Mouse (Mus musculus) left cerebral cortex, adult 11 months (tissue): Measurements from ENCODE around the gene Iglon5.

Source experiments
- DNase-seq: peaks from one replicate; pipeline ENCODE4 v3.0.0; 2022; ENCODE audit warnings: low spot score

The Iglon5 gene

DNA sequence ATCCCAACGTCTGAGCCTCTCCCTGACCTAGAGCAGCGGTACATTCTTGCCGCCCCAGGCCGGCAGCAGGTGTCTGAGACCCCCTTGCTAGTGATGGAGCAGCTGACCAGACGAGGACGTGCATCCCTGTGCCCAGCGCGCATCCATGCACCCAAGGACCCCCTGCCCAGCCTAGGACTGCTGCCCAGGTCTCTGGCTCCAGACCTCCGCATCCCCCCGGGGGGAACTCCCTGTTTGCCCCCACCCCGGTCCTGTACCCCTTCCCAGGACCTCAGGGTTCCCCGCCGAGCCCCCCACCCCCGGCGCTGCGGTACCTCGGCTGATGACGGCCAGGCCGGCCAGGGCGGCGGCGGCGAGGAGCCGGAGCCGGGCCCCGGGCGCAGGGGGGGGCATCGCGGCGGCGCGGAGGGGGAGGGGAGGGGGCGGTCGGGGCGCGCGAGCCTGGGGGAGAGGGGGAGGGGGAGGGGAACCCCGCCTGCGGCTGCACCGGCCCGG, at the start of gene Iglon5:
Gene Iglon5 (minus strand): TSS at position 445 of the 495 bp plus-strand sequence.
- no peak for DNase-seq

DNA sequence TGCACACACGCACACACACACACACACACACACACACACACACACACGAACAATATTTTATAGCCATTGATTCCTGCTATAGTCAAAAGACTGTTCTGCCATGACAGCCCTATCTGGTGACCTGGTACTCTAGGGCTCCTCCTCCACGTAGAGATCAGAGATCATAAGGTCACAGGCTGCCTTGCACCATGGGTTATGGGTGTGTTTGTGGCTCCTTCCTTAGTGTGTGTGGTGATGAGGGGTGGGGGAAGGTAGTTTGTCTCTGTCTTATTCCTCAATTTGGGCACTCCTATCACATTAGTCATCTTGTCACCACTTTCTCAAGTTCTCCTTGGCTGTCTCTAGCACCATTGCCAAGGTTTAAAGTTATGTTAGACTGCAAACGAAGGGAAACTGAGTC, 48.6 kb upstream of the Iglon5 start:
- no peak for DNase-seq

DNA sequence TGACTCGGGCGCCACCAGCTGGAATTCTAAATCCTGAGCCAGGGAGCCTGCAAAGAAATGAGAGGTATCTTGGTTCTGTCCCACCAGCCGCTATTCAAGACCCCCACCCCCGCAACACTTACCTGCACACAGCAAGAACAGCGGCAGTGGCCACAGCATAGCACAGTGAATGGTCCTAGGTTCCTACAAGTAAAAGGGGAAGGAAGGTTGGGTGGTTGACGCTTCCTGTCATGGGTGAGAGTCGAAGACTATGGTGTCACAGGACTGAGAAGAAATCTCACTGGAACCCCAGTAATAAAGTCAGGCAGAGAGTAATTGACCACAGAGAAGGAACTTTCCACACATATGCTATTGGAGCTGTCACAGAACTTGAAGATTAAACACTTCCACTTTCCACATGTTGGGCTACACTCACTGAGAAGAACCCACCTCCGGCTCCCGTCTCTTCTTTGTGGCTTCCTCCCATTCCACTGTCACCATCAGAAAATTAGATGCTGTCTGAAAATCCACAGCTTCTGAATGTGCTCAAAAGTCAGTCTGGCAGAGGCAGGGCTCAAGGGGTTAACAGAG, 43.1 kb upstream of the Iglon5 start:
- no peak for DNase-seq

DNA sequence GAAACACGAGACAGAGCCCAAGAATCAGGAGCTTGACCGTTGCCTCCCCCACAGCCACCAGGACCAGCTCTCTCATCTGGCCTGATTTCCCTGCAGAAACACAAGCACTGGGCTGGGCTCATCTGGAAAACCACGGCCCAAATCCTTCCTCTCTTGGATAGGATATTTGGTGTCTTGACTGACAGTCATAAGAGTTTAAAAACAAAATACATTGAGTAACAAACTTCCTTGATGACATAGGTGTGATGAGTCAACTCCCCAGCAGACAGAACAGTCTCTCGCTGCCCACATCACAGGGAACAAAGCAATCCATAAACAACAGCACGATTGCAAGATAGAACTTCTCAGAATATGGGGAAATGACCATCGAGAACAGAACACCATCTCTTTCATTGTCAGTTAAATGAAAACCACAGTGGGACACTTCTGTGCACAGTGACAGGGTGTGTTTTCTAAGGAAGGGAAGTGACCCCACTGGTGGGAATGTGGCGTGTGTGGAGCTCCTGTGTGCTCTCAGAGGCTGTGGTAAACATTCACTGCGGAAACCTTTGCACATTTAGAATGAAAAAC, 40.4 kb upstream of the Iglon5 start:
- DNase-seq = no peak

DNA sequence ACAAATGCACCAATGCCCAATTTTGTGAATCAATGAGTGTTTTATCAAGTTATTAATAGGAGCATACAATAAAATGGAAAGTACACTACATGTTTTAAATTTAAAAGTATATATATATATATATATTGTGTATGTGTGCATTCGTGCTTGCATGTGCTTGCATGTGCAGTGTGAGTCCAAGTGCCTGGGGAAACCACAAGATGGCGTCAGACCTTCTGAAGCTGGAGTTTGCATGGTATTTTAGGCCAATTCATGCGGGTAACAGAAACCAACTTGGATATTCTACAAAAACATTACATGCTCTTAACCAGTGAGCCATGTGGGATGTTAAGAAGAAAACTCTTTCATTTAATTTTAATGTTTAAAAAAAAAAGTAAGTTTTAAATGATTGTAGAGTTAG, 35.4 kb upstream of the Iglon5 start:
- no peak for DNase-seq

DNA sequence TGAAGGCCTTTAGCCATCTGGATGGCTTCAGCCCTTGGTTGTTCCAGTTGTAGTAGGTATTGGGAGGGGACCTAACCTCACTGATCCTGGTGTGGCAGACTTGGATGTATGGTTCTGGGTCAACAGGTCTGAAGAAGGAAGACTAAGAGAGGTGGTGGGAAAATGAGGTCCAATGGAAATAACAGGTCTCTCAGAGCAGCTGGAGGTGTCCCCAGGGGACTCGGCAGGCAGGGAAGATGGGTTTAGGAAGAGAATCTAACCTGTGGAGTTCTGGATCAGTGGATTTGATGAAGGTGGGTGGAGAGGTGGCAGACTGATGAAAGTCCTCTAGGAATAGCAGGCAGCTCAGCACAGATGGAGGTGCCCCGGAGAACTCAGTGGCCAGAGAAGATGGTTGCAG, 32.9 kb upstream of the Iglon5 start:
- no peak for DNase-seq

DNA sequence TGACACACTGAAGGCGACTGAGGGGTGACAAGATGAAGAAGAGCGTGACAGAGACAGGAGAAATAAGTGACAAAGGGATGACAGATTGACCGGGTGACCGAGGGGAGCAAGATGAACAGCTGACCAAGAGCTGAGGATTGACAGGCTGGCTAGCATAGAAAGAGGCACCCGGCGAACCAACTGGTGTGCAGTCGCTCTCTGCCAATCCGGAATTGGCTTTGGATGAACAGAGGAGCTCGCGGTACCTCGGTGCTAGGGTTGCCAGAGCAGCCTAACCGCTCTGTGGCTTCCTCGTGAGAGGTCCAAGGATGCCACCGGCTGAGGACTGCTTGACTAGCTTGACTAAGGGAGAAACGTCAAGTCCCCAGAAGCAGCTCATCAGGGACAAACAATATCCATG, 28.5 kb upstream of the Iglon5 start:
- no peak for DNase-seq

DNA sequence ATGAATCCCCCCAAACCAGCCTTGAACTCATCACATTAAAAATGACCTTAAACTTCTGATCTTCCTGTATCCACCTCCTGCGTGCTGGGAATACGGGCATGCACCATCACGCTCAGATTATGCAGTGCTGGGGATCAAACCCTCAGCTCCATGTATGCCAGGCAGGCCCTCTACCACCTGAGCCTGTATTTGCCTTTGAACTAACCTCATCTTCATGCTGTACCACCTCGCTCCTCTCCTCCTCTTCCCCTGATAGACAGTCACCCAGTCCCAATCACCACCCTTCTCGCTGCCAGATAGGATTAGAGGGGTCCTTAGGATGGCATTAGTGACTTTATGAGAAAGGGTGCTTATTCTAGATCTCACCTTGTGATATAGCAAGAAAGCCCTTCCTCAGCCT, 25.2 kb upstream of the Iglon5 start:
- DNase-seq = no peak

DNA sequence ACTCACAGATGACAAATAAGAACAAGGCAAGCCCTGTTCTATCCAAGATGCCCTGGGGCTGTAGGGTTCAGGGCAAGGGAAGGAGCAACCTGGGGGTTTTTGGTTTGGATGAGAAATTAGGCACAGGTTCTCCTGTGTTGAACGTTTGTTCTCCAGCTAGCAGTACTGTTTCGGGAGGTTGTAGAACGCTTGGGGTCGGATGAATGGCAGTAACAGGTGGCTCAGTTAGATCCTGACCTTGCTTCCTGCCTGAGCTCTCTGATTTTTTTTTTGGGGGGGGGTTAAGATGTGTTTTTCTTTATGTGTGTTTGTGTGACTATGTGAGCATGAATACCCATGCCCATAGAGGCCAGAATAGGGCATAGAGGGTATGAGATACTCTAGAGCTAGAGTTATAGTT, 22.6 kb upstream of the Iglon5 start:
- DNase-seq = no peak

DNA sequence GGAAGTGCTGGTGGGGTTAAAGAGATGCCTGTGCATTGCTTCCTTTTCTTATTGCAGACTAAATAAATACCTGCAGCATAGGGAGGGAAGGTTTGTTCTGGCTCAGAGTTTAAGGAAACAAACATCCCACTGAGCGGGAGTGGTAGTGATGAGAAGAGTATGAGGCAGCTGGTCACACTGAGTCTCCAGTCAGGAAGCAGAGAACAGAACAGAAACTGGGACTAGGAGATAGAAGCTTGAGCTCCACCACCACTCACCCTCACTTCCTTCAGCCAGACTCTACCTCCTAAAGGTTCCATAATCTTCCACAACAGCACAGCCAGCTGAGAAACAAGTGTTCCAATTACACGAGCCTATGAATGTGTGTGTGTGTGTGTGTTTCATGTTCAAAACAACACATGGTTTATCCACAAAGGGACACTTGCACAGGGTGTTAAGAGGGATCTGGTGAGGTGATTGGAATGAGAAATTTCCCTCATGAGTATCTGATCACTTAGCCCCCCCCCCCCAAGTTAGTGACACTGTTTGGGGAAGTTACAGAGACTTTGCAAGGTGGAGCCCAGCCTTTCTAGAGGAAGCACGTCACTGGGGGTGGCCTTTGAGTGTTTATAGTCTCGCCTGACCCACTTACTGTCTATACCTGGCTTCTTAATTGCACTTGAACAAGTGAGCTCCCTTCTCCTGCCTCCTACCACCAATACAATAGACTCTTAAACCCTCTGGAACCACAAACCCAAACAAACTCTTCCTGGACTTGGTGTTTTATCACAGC, 22.0 kb upstream of the Iglon5 start:
- no peak for DNase-seq

DNA sequence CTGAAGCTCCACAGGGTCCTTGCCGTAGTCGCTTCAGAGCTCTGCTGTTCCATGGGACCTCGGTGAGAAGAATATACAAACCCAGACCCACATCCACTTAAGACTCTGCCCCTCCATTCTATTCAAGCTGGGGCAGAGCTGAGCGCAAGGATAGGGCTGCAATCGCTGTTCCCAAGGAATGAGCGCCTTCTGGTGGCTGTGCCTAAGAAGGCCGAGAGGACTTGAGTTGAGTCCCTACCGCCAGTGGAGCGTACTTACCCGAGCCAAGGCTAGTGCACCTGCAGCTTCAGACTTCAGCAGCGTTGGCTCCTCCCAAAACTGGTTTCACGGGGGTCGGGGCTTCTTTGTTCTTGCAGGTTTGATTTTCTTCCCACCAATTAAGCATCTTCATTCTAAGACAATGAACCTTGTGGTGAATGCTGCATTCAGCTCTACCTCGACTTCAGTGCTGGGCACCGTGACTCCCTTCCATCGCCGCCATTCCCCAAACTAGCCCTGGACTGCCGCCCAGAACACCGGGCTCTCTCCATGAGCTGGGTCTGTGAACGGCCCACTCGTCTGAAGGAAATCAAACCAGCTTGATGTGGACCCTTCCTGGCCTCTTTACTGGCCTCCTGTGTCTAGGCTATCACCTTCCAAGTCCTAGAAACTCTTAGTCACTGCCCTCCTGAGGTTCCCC, 5.6 kb upstream of the Iglon5 start:
- DNase-seq = no peak

DNA sequence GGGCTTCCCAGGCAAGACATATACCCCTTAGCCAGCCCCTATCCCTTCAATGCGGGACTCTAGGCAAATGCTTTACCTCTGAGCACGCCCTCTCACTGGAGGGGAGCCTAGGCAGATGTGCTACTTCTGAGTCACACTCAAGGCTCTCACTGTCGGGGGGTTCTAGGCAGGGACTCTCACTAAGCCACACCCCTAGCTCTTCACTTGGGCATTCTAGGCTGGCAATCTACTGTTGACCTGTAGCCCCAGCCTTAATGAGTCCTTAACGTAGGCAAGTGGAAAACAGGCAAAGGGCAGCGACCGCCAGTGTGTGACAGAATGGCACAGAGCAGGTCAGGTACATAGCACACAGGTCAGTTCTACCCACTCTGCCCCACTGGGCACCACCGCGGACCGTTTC, 986 bp upstream of the Iglon5 start:
- DNase-seq = no peak

DNA sequence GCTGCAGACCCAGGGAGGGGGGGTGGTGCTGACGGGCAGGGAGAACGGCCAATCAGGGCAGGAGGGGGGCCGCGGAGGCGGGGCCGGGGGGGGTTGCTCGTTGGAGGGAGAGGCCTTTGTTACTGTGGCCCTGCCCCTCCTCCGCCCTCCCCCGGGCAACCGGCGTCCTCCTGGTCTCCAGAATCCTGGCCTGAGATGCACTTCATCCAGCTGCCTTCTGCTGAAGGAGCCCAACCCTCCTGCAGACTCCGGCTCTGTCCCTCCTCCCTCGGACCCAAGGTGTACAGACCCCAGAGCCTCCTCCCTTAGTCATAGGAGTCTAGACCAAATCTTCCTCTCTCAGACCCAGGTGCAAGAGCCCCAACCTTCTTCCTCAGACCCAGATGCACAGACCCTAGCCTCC, 308 bp upstream of the Iglon5 start:
- DNase-seq = no peak

DNA sequence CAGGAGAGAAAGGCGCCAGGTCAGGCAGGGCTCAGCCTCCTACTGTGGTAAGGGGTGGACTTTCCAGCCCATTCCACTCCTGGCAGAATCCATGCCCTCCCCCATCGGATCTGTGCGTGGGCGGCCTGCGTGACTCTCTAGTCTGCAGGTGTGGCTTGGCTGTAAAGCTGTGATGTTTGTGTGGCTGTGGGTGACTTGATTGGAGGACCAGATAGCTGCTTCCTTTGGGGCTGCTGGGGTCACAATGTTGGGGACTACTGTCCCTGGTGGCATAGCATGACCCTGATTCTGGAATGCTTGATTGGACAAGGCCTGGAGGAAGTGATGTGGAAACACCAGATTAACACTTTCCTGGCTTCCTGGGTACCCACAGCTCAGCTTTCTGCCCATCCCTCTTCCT, 1.2 kb downstream of the Iglon5 start:
- no peak for DNase-seq

DNA sequence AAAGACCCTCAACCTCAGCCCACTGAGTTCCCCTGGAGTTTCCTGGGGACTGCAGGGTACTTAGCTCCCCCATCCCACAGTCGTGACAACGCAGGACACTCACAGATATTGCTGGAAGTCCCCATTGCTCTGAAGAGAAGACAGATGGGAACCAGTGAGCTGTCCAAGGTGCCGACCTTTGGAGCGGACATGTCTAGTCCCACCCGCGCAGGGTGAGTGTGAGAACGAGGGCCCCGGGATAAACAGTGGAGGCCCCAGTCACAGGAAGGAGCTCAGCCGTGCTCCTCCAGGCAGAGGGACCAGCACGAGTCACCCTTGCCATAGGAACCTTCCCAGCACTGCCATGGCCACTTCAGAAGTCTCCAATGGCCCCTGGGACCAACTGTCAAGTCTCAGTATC, 6.6 kb downstream of the Iglon5 start:
- DNase-seq = no peak

DNA sequence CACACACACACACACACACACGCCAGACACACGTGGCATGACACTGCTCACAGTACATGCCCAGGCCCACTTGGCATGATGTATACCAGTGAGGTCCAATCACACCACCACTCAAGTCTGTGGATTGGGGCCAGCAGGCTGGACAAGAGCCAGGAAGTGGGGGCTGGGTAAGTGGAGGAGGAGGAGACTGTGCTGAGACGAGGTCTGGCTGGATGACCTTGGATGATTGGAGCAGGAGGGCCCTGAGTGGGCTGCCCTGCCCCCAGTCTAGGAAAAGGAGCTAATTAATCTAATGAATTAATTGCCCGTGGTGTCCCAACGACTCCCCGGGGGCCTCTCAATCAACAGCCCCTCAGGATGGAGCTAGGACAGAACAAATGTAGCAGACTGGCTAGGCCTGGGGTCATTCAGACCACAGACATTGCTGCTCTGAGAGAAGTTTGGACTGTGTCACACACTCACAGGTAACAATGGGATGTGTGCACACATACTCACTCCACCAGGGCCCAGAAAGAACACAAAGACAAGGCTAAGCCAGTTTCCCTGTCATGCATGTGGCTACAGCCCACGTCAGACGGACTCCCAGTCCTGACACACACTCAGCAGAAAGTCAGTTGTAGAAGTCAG, 7.7 kb downstream of the Iglon5 start:
- no peak for DNase-seq

DNA sequence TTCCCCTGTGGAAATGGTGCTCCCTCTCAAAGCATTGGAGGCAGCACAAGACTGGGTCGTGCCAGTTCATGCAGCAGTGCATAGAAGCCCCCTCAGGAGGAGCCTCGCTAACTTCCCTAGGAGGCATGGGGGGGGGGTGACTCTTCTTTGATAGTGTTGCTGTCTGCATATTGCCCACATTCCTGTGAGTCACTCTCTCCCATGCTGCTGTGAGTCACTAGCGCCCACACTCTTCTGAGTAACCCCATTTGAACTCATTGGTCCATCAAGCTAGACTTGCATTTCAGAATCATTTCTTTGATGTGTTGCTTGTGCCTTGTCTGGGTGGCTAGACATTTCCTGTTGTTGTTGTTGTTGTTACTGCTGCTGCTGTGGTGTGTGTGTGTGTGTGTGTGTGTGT, 8.7 kb downstream of the Iglon5 start:
- no peak for DNase-seq

DNA sequence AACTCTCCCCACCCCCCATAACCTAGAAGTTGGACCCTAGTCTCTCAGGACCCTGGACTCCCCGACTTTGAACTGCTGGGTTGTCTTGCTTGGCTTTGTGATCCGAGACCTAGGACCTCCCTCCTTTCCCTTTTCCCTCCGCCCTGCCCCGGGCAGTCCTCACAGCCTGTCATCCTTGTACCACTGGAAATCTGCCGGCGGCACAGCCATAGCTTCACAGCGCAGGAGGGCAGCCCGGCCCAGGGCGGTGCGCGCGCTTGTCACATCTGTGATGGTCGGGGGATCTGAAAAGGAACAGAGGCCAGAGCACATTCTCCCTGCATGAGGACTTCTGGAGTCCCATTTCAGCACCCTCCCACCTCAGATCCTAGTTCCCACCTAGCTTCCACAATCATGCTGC, 13.5 kb downstream of the Iglon5 start:
- DNase-seq = no peak

DNA sequence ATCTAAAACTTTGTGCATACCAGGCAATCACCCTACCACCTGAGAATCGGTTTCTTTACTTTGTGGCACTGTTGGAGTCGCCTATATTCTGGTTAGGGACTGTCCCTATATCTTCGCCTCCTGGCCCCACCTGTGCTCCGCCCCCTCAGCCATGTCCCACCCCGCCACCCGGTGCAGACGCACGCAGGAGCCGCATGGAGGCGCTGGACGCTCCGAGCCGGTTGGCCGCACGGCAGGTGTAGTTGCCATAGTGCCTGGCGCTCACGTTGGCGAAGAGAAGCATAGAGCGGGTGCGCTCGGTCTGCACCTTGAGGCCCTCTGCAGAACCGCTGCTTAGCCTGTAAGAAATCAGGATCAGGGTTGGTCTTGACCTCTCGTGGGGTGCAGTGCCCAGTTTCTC, 14.2 kb downstream of the Iglon5 start:
- DNase-seq = no peak

DNA sequence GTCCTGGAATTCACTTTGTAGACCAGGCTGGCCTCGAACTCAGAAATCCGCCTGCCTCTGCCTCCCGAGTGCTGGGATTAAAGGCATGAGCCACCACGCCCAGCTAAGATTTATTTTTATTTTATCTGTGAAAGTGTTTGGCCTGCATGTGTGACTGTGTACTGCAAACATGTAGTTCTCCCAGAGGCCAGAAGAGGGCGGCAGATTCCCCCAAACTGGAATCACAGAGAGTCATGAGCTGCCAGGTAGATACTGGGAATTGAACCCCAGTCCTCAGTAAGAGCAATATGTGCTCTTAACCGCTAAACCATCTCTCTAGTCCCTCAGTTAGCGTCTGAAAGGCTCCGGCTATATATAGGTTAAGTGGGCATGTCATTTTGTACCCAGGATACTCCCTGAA, 19.5 kb downstream of the Iglon5 start:
- no peak for DNase-seq

DNA sequence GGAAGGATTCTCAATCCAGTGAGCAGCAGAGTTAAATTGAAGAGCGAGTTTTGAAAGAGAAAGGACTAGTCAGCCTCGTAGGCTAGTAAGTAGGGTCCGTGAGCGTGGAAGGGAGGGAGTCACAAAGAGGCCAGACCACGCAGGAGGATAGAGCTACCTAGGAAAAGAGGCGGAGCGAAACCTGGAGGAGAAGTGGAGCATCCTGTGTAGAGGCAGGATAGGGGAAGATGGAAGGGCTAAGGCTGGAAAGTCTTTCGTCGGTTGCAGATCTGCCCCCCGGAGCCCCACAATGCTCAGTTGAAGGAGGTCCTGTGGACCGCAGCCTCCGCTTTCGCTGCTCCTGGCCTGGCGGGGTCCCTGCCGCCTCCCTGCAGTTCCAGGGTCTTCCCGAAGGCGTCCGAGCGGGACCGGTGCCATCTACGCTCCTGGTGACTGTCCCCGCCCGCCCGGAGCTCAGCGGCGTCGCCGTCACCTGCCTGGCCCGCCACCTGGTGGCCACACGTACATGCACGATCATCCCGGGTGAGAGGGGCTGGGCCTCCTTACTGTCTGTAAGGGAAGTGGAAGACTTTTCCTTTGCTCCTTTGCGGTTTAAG, 23.7 kb downstream of the Iglon5 start:
- no peak for DNase-seq
